Mouse (Mus musculus) bone marrow, adult 2 months (tissue): Measurements from ENCODE around the gene Rhobtb1.

Experiments used
- CTCF ChIP-seq: fragments of 200-500 bp; IDR thresholded peaks from 2 replicates; pipeline ENCODE4 v1.5.1; 2011; ENCODE audit warnings: low read length, control low read depth; ENCODE audit not compliant: control insufficient read depth, insufficient read depth
- POLR2A ChIP-seq: fragments of 200-500 bp; IDR thresholded peaks from 2 replicates; pipeline ENCODE4 v1.6.1; 2011; ENCODE audit warnings: low read depth, mild to moderate bottlenecking, control low read depth, low read length, borderline replicate concordance; ENCODE audit not compliant: control insufficient read depth

DNA sequence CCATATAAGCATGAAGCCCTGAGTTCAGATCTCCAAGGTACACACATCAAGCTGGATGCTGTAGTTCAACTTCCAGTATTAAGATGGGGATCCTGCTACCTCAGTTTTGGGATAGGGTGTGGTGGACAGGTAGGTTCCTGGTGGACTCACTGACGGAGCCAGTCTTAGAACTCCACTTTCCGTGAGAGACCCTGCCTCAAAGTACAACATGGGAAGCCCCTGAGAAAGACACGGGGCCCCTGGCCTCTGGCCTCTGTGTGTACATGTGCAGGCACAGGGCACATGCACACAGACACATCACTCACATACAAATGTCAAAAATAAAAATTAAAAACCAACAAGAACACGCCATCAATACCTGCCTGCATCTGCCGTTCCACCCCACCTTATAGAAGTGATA, 74.2 kb downstream of the Rhobtb1 start:
- no peak for TF ChIP-seq CTCF
- no peak for TF ChIP-seq POLR2A
